Mouse (Mus musculus) hindbrain, embryonic 16.5 days (tissue): ENCODE measurements around the gene Lrrc8c. TPM values are rescaled to one million over a fixed set of nuclear protein-coding genes. Genes with fewer than 3 reads are reported as not detected.

ENCODE experiments used
- ATAC-seq: fragments of 200-750 bp; cut with Nextera tagmentation; 2 replicates; pipeline ENCODE4 v1.8.0; 2017; ENCODE audit warnings: moderate TSS enrichment, moderate library complexity
- H3K27ac ChIP-seq: fragments of 300-500 bp; sonication (generic); 2 replicates; pipeline ENCODE4 v1.5.1; 2014; ENCODE audit warnings: low read depth, mild to moderate bottlenecking, control low read depth, low read length, moderate library complexity
- H3K27me3 ChIP-seq: fragments of 300-500 bp; sonication (generic); replicated peaks from 2 replicates; pipeline ENCODE4 v1.6.1; 2014; ENCODE audit warnings: low read length; ENCODE audit not compliant: control insufficient read depth, insufficient read depth
- H3K36me3 ChIP-seq: fragments of 300-500 bp; sonication (generic); 2 replicates; pipeline ENCODE4 v1.6.1; 2014; ENCODE audit warnings: mild to moderate bottlenecking, low read length, moderate library complexity, mixed read lengths; ENCODE audit not compliant: control insufficient read depth, insufficient read depth
- H3K4me1 ChIP-seq: fragments of 300-500 bp; sonication (generic); 2 replicates; pipeline ENCODE4 v1.6.1; 2014; ENCODE audit warnings: low read depth, low read length; ENCODE audit not compliant: control insufficient read depth, insufficient read depth
- H3K4me2 ChIP-seq: fragments of 300-500 bp; sonication (generic); 2 replicates; pipeline ENCODE4 v1.6.1; 2014; ENCODE audit warnings: mild to moderate bottlenecking, low read length, control low read depth, moderate library complexity
- H3K4me3 ChIP-seq: fragments of 300-500 bp; sonication (generic); 2 replicates; pipeline ENCODE4 v1.5.1; 2014; ENCODE audit warnings: mild to moderate bottlenecking, low read length, control low read depth, moderate library complexity
- H3K9ac ChIP-seq: fragments of 300-500 bp; sonication (generic); 2 replicates; pipeline ENCODE4 v1.6.1; 2014; ENCODE audit warnings: low read depth, mild to moderate bottlenecking, control low read depth, low read length, moderate library complexity
- H3K9me3 ChIP-seq: fragments of 300-500 bp; sonication (generic); 2 replicates; pipeline ENCODE4 v1.6.1; 2014; ENCODE audit warnings: mild to moderate bottlenecking, low read length, moderate library complexity; ENCODE audit not compliant: control insufficient read depth
- WGBS: fragments of 180-500 bp; shearing (Covaris S2); extraction: QIAGEN DNeasy Blood & Tissue Kit; methylation state at CpG from one replicate; pipeline ENCODE4 v1.1.7; 2014; 5-methylcytosine and 5-hydroxymethylcytosine counted together
- polyA plus RNA-seq: library from polyadenylated mRNA; unstranded; fragments of >200 nt; fragmentation: Nextera tagmentation; extraction: Ambion mirVana; gene quantifications from 2 replicates; pipeline ENCODE4 v1.2.1, GENCODE M21; 2015

Gene Lrrc8c
- polyA plus RNA-seq, 1 experiment from 2014 or later: 15.1 TPM

GRCm38 (mm10) chr5:105499396-105499795 is 19.8 kb upstream of the Lrrc8c start:
- WGBS: 33% methylated on average over 1 of the region's 1 CpGs

GRCm38 (mm10) chr5:105500132-105501121 is 18.8 kb upstream of the Lrrc8c start:
- no peaks in the 10 kb centered on the region for H3K36me3 ChIP-seq
- peaks cover 10% of the 10 kb centered on the region for H3K4me1 ChIP-seq
- H3K9ac ChIP-seq: no peak overlapping the region
- 36% methylated on average over 12 of the region's 12 CpGs for WGBS
- H3K4me3 ChIP-seq: no peak overlapping the region
- no peaks in the 10 kb centered on the region for H3K9me3 ChIP-seq
- H3K4me2 ChIP-seq: no peak overlapping the region
- peak; percentile 19 for ATAC-seq
- H3K27ac ChIP-seq: no peak overlapping the region
- 0 out of 2 replicates have a peak, but pooled peaks cover 3% of the 10 kb centered on the region for H3K27me3 ChIP-seq

More at GRCm38 (mm10) chr5:105499396-105499795, 19.8 kb upstream of the Lrrc8c start:
- no peaks in the 10 kb centered on the region for H3K36me3 ChIP-seq
- no peak overlapping the region for H3K27ac ChIP-seq
- H3K27me3 ChIP-seq: 0 out of 2 replicates have a peak, but pooled peaks cover 3% of the 10 kb centered on the region
- H3K4me3 ChIP-seq: no peak overlapping the region
- H3K9ac ChIP-seq: no peak overlapping the region
- no peak for ATAC-seq
- peaks cover 15% of the 10 kb centered on the region for H3K4me1 ChIP-seq
- no peaks in the 10 kb centered on the region for H3K9me3 ChIP-seq
- no peak overlapping the region for H3K4me2 ChIP-seq

- H3K27ac ChIP-seq: no peak overlapping the region
- H3K36me3 ChIP-seq: no peaks in the 10 kb centered on the region
- H3K4me1 ChIP-seq: peaks cover 6% of the 10 kb centered on the region
- no peak overlapping the region for H3K4me2 ChIP-seq
- no peak for ATAC-seq
- no peak overlapping the region for H3K9ac ChIP-seq
- H3K27me3 ChIP-seq: 0 out of 2 replicates have a peak, but pooled peaks cover 2% of the 10 kb centered on the region
- H3K9me3 ChIP-seq: no peaks in the 10 kb centered on the region
- H3K4me3 ChIP-seq: no peak overlapping the region
- WGBS: 86% methylated on average over 3 of the region's 3 CpGs
These were observed 18.1 kb upstream of the Lrrc8c start for GRCm38 (mm10) chr5:105501136-105501535.

GRCm38 (mm10) chr5:105508813-105509212 is 10.4 kb upstream of the Lrrc8c start:
- H3K9ac ChIP-seq: no peak overlapping the region
- no peak for ATAC-seq
- no peaks in the 10 kb centered on the region for H3K4me1 ChIP-seq
- H3K4me3 ChIP-seq: no peak overlapping the region
- H3K27ac ChIP-seq: no peak overlapping the region
- H3K27me3 ChIP-seq: no peaks in the 10 kb centered on the region
- 86% methylated on average over 6 of the region's 6 CpGs for WGBS
- no peaks in the 10 kb centered on the region for H3K36me3 ChIP-seq
- no peak overlapping the region for H3K4me2 ChIP-seq
- H3K9me3 ChIP-seq: no peaks in the 10 kb centered on the region

GRCm38 (mm10) chr5:105512297-105512696 is 6.9 kb upstream of the Lrrc8c start:
- Histone ChIP-seq H3K4me1 (no peaks in the 10 kb centered on the region), H3K9ac (no peak overlapping the region), H3K36me3 (no peaks in the 10 kb centered on the region), H3K4me2 (no peak overlapping the region), H3K27me3 (no peaks in the 10 kb centered on the region), H3K9me3 (no peaks in the 10 kb centered on the region), H3K27ac (no peak overlapping the region), H3K4me3 (no peak overlapping the region)
- no peak for ATAC-seq
- WGBS: 76% methylated on average over 4 of the region's 4 CpGs

GRCm38 (mm10) chr5:105515532-105515931 is 3.7 kb upstream of the Lrrc8c start:
- H3K27ac ChIP-seq: no peak overlapping the region
- no peak overlapping the region for H3K9ac ChIP-seq
- WGBS: 78% methylated on average over 6 of the region's 6 CpGs
- H3K9me3 ChIP-seq: no peaks in the 10 kb centered on the region
- no peak for ATAC-seq
- no peaks in the 10 kb centered on the region for H3K36me3 ChIP-seq
- H3K4me1 ChIP-seq: peaks cover 4% of the 10 kb centered on the region
- no peak overlapping the region for H3K4me3 ChIP-seq
- H3K4me2 ChIP-seq: no peak overlapping the region
- H3K27me3 ChIP-seq: no peaks in the 10 kb centered on the region

- Histone ChIP-seq H3K27ac (no peak overlapping the region), H3K4me1 (peaks cover 6% of the 10 kb centered on the region), H3K4me3 (no peak overlapping the region), H3K9ac (no peak overlapping the region), H3K9me3 (no peaks in the 10 kb centered on the region), H3K4me2 (no peak overlapping the region), H3K27me3 (no peaks in the 10 kb centered on the region), H3K36me3 (no peaks in the 10 kb centered on the region)
- WGBS: 81% methylated on average over 3 of the region's 3 CpGs
- ATAC-seq: no peak
These were observed 2.9 kb upstream of the Lrrc8c start for GRCm38 (mm10) chr5:105516290-105516689.

GRCm38 (mm10) chr5:105517992-105518625 is 1.1 kb upstream of the Lrrc8c start:
- Histone ChIP-seq H3K27ac (no peak overlapping the region), H3K9ac (no peak overlapping the region), H3K9me3 (no peaks in the 10 kb centered on the region), H3K4me3 (peak overlapping the region; percentile 87), H3K4me1 (peaks cover 8% of the 10 kb centered on the region), H3K4me2 (peak overlapping the region; percentile 78), H3K36me3 (no peaks in the 10 kb centered on the region), H3K27me3 (no peaks in the 10 kb centered on the region)
- no peak for ATAC-seq
- whole genome bisulfite sequencing: 7% methylated on average over 7 of the region's 7 CpGs

GRCm38 (mm10) chr5:105518626-105519095 is 527 bp upstream of the Lrrc8c start:
- Histone ChIP-seq H3K9me3 (no peaks in the 10 kb centered on the region), H3K27me3 (no peaks in the 10 kb centered on the region), H3K4me2 (peak overlapping the region; percentile 78), H3K36me3 (no peaks in the 10 kb centered on the region), H3K4me1 (peaks cover 9% of the 10 kb centered on the region), H3K4me3 (peak overlapping the region; percentile 87), H3K9ac (peak overlapping the region; percentile 88), H3K27ac (peak overlapping the region; percentile 88)
- 0% methylated on average over 16 of the region's 16 CpGs for WGBS
- peak; percentile 82 for ATAC-seq
